Mouse (Mus musculus) MEL (cell line): ENCODE measurements at regions not wholly inside any gene's neighbourhood (a gene's known extent, or its start where the extent isn't known, plus 50 kb on each side); places are given as distances from the start of the nearest gene placed in this dataset.

ENCODE experiments used
- DNase-seq: peaks from one replicate; pipeline ENCODE4 v3.0.0; 2011; ENCODE audit warnings: low read depth, low spot score
- H3K27ac ChIP-seq: 2 replicates; pipeline ENCODE4 v1.5.1; 2012; ENCODE audit warnings: low read depth, mild to moderate bottlenecking, control low read depth, low read length, moderate library complexity; ENCODE audit not compliant: control insufficient read depth
- H3K27me3 ChIP-seq, 2 experiments: fragments of 150-350 bp in 1 of 2; sonication (generic) in 1 of 2; 2 replicates each; pipeline ENCODE4 v1.6.1; 2012; ENCODE audit warnings: low read length in 2 of 2, mild to moderate bottlenecking in 2 of 2, improper control_type of control experiment in 1 of 2, moderate library complexity in 1 of 2; ENCODE audit not compliant: insufficient read depth in 2 of 2, control insufficient read depth in 1 of 2
- H3K36me3 ChIP-seq, 2 experiments: 2 replicates each; pipeline ENCODE4 v1.6.1; 2012 to 2014; ENCODE audit warnings: low read length in 2 of 2, improper control_type of control experiment in 1 of 2, inconsistent platforms in 1 of 2, mild to moderate bottlenecking in 1 of 2; ENCODE audit not compliant: insufficient read depth in 2 of 2, control insufficient read depth in 1 of 2
- H3K4me1 ChIP-seq, 2 experiments: fragments of 150-350 bp in 1 of 2; sonication (generic) in 1 of 2; 2 replicates each; pipeline ENCODE4 v1.6.1; 2012; ENCODE audit warnings: low read length in 2 of 2, improper control_type of control experiment in 1 of 2, mild to moderate bottlenecking in 1 of 2; ENCODE audit not compliant: insufficient read depth in 2 of 2, control insufficient read depth in 1 of 2
- H3K4me3 ChIP-seq, 2 experiments: fragments of 150-350 bp in 1 of 2; sonication (generic) in 1 of 2; 2 replicates each; pipeline ENCODE4 v1.5.1; 2012; ENCODE audit warnings: low read depth in 2 of 2, low read length in 2 of 2, mild to moderate bottlenecking in 2 of 2, moderate library complexity in 2 of 2, control low read depth in 1 of 2, improper control_type of control experiment in 1 of 2; ENCODE audit not compliant: control insufficient read depth in 1 of 2, insufficient read depth in 1 of 2
- H3K79me2 ChIP-seq: 2 replicates; pipeline ENCODE4 v1.6.1; 2012; ENCODE audit warnings: mild to moderate bottlenecking, low read length, moderate library complexity; ENCODE audit not compliant: control insufficient read depth, poor library complexity, insufficient read depth
- H3K9ac ChIP-seq: 2 replicates; pipeline ENCODE4 v1.6.1; 2012; ENCODE audit warnings: low read depth, mild to moderate bottlenecking, control low read depth, low read length, moderate library complexity; ENCODE audit not compliant: control insufficient read depth, poor library complexity, severe bottlenecking
- H3K9me3 ChIP-seq: fragments of 150-350 bp; sonication (generic); replicated peaks from 2 replicates; pipeline ENCODE4 v1.6.1; 2012; ENCODE audit warnings: mild to moderate bottlenecking, low read length, improper control_type of control experiment, moderate library complexity; ENCODE audit not compliant: insufficient read depth
- CTCF ChIP-seq, 3 experiments: IDR thresholded peaks in 2 of 3; conservative IDR thresholded peaks in 1 of 3; 2 replicates each; pipeline ENCODE4 v1.5.1; 2011 to 2012; ENCODE audit warnings: low read length in 3 of 3, low read depth in 2 of 3, mild to moderate bottlenecking in 2 of 3, improper control_type of control experiment in 1 of 3, inconsistent platforms in 1 of 3, mixed read lengths in 1 of 3, moderate library complexity in 1 of 3; ENCODE audit not compliant: control insufficient read depth in 1 of 3, insufficient read depth in 1 of 3, poor library complexity in 1 of 3, severe bottlenecking in 1 of 3
- E2F4 ChIP-seq: IDR thresholded peaks from 2 replicates; pipeline ENCODE4 v1.6.1; 2011; ENCODE audit warnings: low read depth, low read length, improper control_type of control experiment, borderline replicate concordance
- ELF1 ChIP-seq: IDR thresholded peaks from 2 replicates; pipeline ENCODE4 v1.6.1; 2014; ENCODE audit warnings: low read depth, mild to moderate bottlenecking, inconsistent platforms, low read length, improper control_type of control experiment, moderate library complexity
- GATA1 ChIP-seq: IDR thresholded peaks from 2 replicates; pipeline ENCODE4 v1.6.1; 2011; ENCODE audit warnings: low read depth, low read length, improper control_type of control experiment
- HCFC1 ChIP-seq: IDR thresholded peaks from 2 replicates; pipeline ENCODE4 v1.6.1; 2012; ENCODE audit warnings: low read depth, mild to moderate bottlenecking, inconsistent platforms, low read length, improper control_type of control experiment, moderate library complexity
- MAX ChIP-seq: IDR thresholded peaks from 2 replicates; pipeline ENCODE4 v1.6.1; 2011; ENCODE audit warnings: low read length, improper control_type of control experiment
- MAZ ChIP-seq: IDR thresholded peaks from 2 replicates; pipeline ENCODE4 v1.6.1; 2012; ENCODE audit warnings: low read depth, mild to moderate bottlenecking, inconsistent platforms, low read length, improper control_type of control experiment
- MEF2A ChIP-seq: IDR thresholded peaks from 2 replicates; pipeline ENCODE4 v1.6.1; 2014; ENCODE audit warnings: low read depth, mild to moderate bottlenecking, inconsistent platforms, low read length, improper control_type of control experiment; ENCODE audit not compliant: poor library complexity, insufficient replicate concordance, severe bottlenecking; ENCODE audit errors: extremely low read depth
- MYC ChIP-seq: IDR thresholded peaks from 2 replicates; pipeline ENCODE4 v1.6.1; 2011; ENCODE audit warnings: low read depth, mild to moderate bottlenecking, low read length, improper control_type of control experiment, moderate library complexity
- NELFE ChIP-seq: IDR thresholded peaks from 2 replicates; pipeline ENCODE4 v1.6.1; 2011; ENCODE audit warnings: low read depth, low read length, improper control_type of control experiment
- POLR2AphosphoS5 ChIP-seq: IDR thresholded peaks from 2 replicates; pipeline ENCODE4 v1.6.1; 2012; ENCODE audit warnings: low read depth, borderline replicate concordance, mild to moderate bottlenecking, inconsistent platforms, low read length, moderate library complexity, mixed read lengths
- RAD21 ChIP-seq: IDR thresholded peaks from 2 replicates; pipeline ENCODE4 v1.6.1; 2011; ENCODE audit warnings: mild to moderate bottlenecking, low read depth, low read length, improper control_type of control experiment
- RCOR1 ChIP-seq: IDR thresholded peaks from 2 replicates; pipeline ENCODE4 v1.6.1; 2012; ENCODE audit warnings: low read depth, mild to moderate bottlenecking, inconsistent platforms, low read length, improper control_type of control experiment
- SIN3A ChIP-seq: IDR thresholded peaks from 2 replicates; pipeline ENCODE4 v1.6.1; 2012; ENCODE audit warnings: low read length, improper control_type of control experiment, inconsistent platforms
- SMC3 ChIP-seq: IDR thresholded peaks from 2 replicates; pipeline ENCODE4 v1.6.1; 2011; ENCODE audit warnings: low read depth, low read length, improper control_type of control experiment
- TAL1 ChIP-seq: IDR thresholded peaks from 2 replicates; pipeline ENCODE4 v1.6.1; 2012; ENCODE audit warnings: mild to moderate bottlenecking, inconsistent platforms, low read length, moderate library complexity, mixed read lengths
- USF1 ChIP-seq: IDR thresholded peaks from 2 replicates; pipeline ENCODE4 v1.6.1; 2014; ENCODE audit warnings: low read depth, mild to moderate bottlenecking, inconsistent platforms, low read length, improper control_type of control experiment, moderate library complexity
- USF2 ChIP-seq, 2 experiments: IDR thresholded peaks; 2 replicates each; pipeline ENCODE4 v1.6.1; 2011 to 2012; ENCODE audit warnings: improper control_type of control experiment in 2 of 2, low read length in 2 of 2, borderline replicate concordance in 1 of 2, inconsistent platforms in 1 of 2, low read depth in 1 of 2, mild to moderate bottlenecking in 1 of 2; ENCODE audit not compliant: insufficient read depth in 1 of 2
- ZC3H11A ChIP-seq: IDR thresholded peaks from 2 replicates; pipeline ENCODE4 v1.6.1; 2012; ENCODE audit warnings: low read depth, mild to moderate bottlenecking, inconsistent platforms, low read length, improper control_type of control experiment
- ZKSCAN1 ChIP-seq: IDR thresholded peaks from 2 replicates; pipeline ENCODE4 v1.6.1; 2012; ENCODE audit warnings: low read depth, mild to moderate bottlenecking, inconsistent platforms, low read length, improper control_type of control experiment, moderate library complexity

DNA sequence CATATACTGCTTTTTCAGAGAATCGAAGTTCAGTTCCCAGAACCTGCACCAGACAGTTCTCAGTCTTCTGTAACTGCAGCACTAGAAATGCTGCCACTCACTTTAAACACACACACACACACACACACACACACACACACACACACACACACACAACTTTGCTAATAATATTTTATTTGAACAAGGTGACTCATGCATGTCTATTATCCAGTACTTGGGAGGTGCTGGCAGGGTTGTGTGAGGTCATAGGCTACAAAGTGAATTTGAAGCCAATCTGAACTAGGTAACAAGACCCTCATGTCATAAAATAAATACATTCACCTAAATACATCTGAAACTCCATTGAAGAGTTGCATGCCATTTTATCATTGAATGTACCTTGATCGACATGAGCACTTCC lies 682.9 kb upstream of the Vstm2b start:
- Histone ChIP-seq H3K27ac (no peak overlapping the region), H3K9ac (no peak overlapping the region), H3K9me3 (no peaks in the 10 kb centered on the region), H3K36me3 (no peaks in the 10 kb centered on the region), H3K79me2 (no peaks in the 10 kb centered on the region), H3K4me1 (no peaks in the 10 kb centered on the region), H3K27me3 (no peaks in the 10 kb centered on the region), H3K4me3 (no peak overlapping the region)
- TF ChIP-seq MAX (no peak), RAD21 (no peak), NELFE (no peak), ZC3H11A (no peak), USF1 (no peak), USF2 (IDR thresholded peaks at IDR 0.05; ENCODE audit: borderline replicate concordance in 1 of 2, insufficient read depth in 1 of 2, low read depth in 1 of 2, low read length in 2 of 2) (no peak), SMC3 (no peak)
- DNase-seq = no peak

DNA sequence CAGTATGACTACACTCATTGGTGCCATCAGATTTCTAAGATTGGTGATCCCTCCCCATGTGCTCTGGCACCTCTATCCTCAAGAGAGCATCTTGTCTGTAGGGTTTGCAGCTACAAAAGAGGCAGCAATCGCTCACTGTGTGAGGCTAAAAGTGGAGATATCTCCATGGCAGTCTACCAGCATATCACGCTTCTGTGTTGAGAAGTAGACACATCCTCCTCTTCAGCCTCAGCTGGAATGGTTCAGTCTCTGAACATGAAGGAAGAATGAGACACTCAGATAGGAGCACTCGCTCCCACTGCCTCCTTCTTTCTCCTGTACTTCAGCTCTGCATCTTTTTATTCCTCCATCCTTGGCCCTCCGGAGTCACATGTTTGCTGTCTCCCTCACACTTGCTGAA lies 677.6 kb upstream of the Vstm2b start:
- Histone ChIP-seq H3K27me3 (no peaks in the 10 kb centered on the region), H3K27ac (no peak overlapping the region)
- no peak for TF ChIP-seq ELF1
- no peak for TF ChIP-seq POLR2AphosphoS5
- TF ChIP-seq CTCF (IDR thresholded peaks at IDR 0.05 in 2 of 3, conservative IDR thresholded peaks at IDR 0.05 in 1 of 3; ENCODE audit: control insufficient read depth in 1 of 3, insufficient read depth in 1 of 3, low read depth in 2 of 3, low read length in 3 of 3, poor library complexity in 1 of 3, severe bottlenecking in 1 of 3) = no peak
- TF ChIP-seq ZKSCAN1 = no peak
- TF ChIP-seq GATA1 = no peak
- TF ChIP-seq HCFC1 = no peak
- TF ChIP-seq RCOR1 = no peak
- no peak for TF ChIP-seq MEF2A
- TF ChIP-seq E2F4 = no peak
- TF ChIP-seq SIN3A = no peak
- TF ChIP-seq TAL1 = no peak
- TF ChIP-seq RAD21 = no peak
- TF ChIP-seq MYC = no peak
- no peak for TF ChIP-seq MAZ
- TF ChIP-seq, all 39 proteins: peak for 0
- H3K9me3 ChIP-seq = no peaks in the 10 kb centered on the region
- H3K36me3 ChIP-seq = no peaks in the 10 kb centered on the region
- DNase-seq = no peak
- no peaks in the 10 kb centered on the region for H3K79me2 ChIP-seq
- H3K4me1 ChIP-seq = no peaks in the 10 kb centered on the region
- no peak overlapping the region for H3K9ac ChIP-seq
- H3K4me3 ChIP-seq = no peak overlapping the region
